Mouse (Mus musculus): ENCODE results near the gene Ppfia4.

- TF ChIP-seq EP300 (IDR thresholded peaks at IDR 0.05; ENCODE audit: insufficient read depth, low read depth, low read length) (no peak), CTCF (IDR thresholded peaks at IDR 0.05; ENCODE audit: low read depth, low read length) (no peak)
These were observed 30.5 kb upstream of the Ppfia4 start for GRCm38 (mm10) chr1:134363194-134363593.
